21 mouse cellular contexts compared by ENCODE assay signal in genomic region chr7:126397822-126398221, GRCm38 (mm10). TPM values are rescaled to one million over a fixed set of nuclear protein-coding genes. Genes with fewer than 3 reads are reported as not detected.
"Had no signal": no experiment of that assay in that cellular context is flagged by ENCODE, and none has a peak within 500 bp of the region (broad histone marks: within the 10 kb centered on the region; RNA-seq: fewer than 3 reads in every experiment).

No protein-coding gene starts in this region.

- H3K4me3 ChIP-seq: midbrain, embryonic 12.5 days; myocyte; neural tube, embryonic 13.5 days; neural tube, embryonic 15.5 days had no signal

- H3K9me3 ChIP-seq: midbrain, embryonic 10.5 days; midbrain, embryonic 12.5 days; neural tube, embryonic 13.5 days; neural tube, embryonic 15.5 days had no signal

- H3K9ac ChIP-seq: lung, embryonic 14.5 days; midbrain, embryonic 12.5 days; neural tube, embryonic 13.5 days; neural tube, embryonic 15.5 days had no signal

- ATAC-seq: midbrain, embryonic 16.5 days had no signal

- DNase-seq: lung, adult 18-20 months; lung, embryonic 14.5 days; lung, postnatal 10 days; lung, postnatal 4 days; midbrain, embryonic 14.5 days; retina, postnatal 1 day; right cerebral cortex, adult 18-20 months; right cerebral cortex, postnatal 25 days; right cerebral cortex, postnatal 4 days; spleen, adult 18-20 months; thymus, adult 18-20 months; thymus, postnatal 25 days; thymus, postnatal 4 days had no signal

- H3K27ac ChIP-seq: midbrain, embryonic 12.5 days; neural tube, embryonic 13.5 days; neural tube, embryonic 15.5 days had no signal

- H3K36me3 ChIP-seq: neural tube, embryonic 13.5 days; neural tube, embryonic 15.5 days had no signal

- H3K27me3 ChIP-seq: midbrain, embryonic 12.5 days; neural tube, embryonic 15.5 days had no signal

RNA-seq across cellular contexts. Expression of gene Cd19, which starts 16.9 kb away (rescaled TPM):
- polyA plus RNA-seq: lung, embryonic 14.5 days; midbrain, embryonic 12.5 days; midbrain, embryonic 14.5 days; midbrain, embryonic 16.5 days; neural tube, embryonic 11.5 days; stomach, embryonic 14.5 days had no signal
